Mouse (Mus musculus): Measurements from ENCODE around the gene Pkd1l1. TPM values are rescaled to one million over a fixed set of nuclear protein-coding genes. Genes with fewer than 3 reads are reported as not detected.

The Pkd1l1 gene
- polyA plus RNA-seq, 1 experiment from 2014 or later, result 0.02 TPM

- no peak overlapping the region for H3K9ac ChIP-seq (replicated peaks; ENCODE audit: low read depth)
- no peaks in the 10 kb centered on the region for H3K9me3 ChIP-seq (ENCODE audit: low read length)
- no peaks in the 10 kb centered on the region for H3K36me3 ChIP-seq (ENCODE audit: insufficient read depth, low read length)
- H3K4me2 ChIP-seq (replicated peaks; ENCODE audit: low read depth, low read length), result no peak overlapping the region
- ATAC-seq, result peak; percentile 47
- no peak overlapping the region for H3K4me3 ChIP-seq (ENCODE audit: low read depth, low read length)
- H3K4me1 ChIP-seq (ENCODE audit: insufficient read depth, low read depth, low read length), result no peaks in the 10 kb centered on the region
- DNase-seq (ENCODE audit: low spot score), result peak; percentile 18
- no peak for TF ChIP-seq CTCF (IDR thresholded peaks at IDR 0.05)
- TF ChIP-seq EP300 (IDR thresholded peaks at IDR 0.05), result no peak
- no peak overlapping the region for H3K27ac ChIP-seq (ENCODE audit: low read length)
- H3K27me3 ChIP-seq (replicated peaks; ENCODE audit: insufficient read depth, low read length), result no peaks in the 10 kb centered on the region
- 38% methylated on average over 4 of the region's 4 CpGs for WGBS
These were observed 138.9 kb downstream of the Pkd1l1 start for GRCm38 (mm10) chr11:8834121-8834520.

- no peaks in the 10 kb centered on the region for H3K36me3 ChIP-seq (ENCODE audit: insufficient read depth, low read length)
- ATAC-seq (no peak), DNase-seq (ENCODE audit: low spot score) (no peak)
These were observed 142.5 kb downstream of the Pkd1l1 start for GRCm38 (mm10) chr11:8830551-8830950.

GRCm38 (mm10) chr11:8829561-8829960 lies 143.5 kb downstream of the Pkd1l1 start:
- H3K27ac ChIP-seq (ENCODE audit: low read length), result 0 out of 2 replicates have a peak overlapping the region, but pooled peaks have one; percentile 43
- H3K4me1 ChIP-seq (ENCODE audit: insufficient read depth, low read depth, low read length), result no peaks in the 10 kb centered on the region
- H3K4me3 ChIP-seq (ENCODE audit: low read depth, low read length), result no peak overlapping the region
- H3K27me3 ChIP-seq (replicated peaks; ENCODE audit: insufficient read depth, low read length), result no peaks in the 10 kb centered on the region
- no peak overlapping the region for H3K4me2 ChIP-seq (replicated peaks; ENCODE audit: low read depth, low read length)
- H3K36me3 ChIP-seq (ENCODE audit: insufficient read depth, low read length), result no peaks in the 10 kb centered on the region
- H3K9ac ChIP-seq (replicated peaks; ENCODE audit: low read depth), result no peak overlapping the region
- 100% methylated on average over 3 of the region's 3 CpGs for WGBS
- no peak for ATAC-seq
- TF ChIP-seq EP300 (IDR thresholded peaks at IDR 0.05) (no peak), CTCF (IDR thresholded peaks at IDR 0.05) (no peak)
- H3K9me3 ChIP-seq (ENCODE audit: low read length), result no peaks in the 10 kb centered on the region
- DNase-seq (ENCODE audit: low spot score), result no peak

More at GRCm38 (mm10) chr11:8830551-8830950, 142.5 kb downstream of the Pkd1l1 start:
- H3K4me2 ChIP-seq (replicated peaks; ENCODE audit: low read depth, low read length), result no peak overlapping the region
- no peak overlapping the region for H3K4me3 ChIP-seq (ENCODE audit: low read depth, low read length)
- no peaks in the 10 kb centered on the region for H3K9me3 ChIP-seq (ENCODE audit: low read length)
- TF ChIP-seq EP300 (IDR thresholded peaks at IDR 0.05) (no peak), CTCF (IDR thresholded peaks at IDR 0.05) (no peak)
- H3K9ac ChIP-seq (replicated peaks; ENCODE audit: low read depth), result no peak overlapping the region
- H3K27me3 ChIP-seq (replicated peaks; ENCODE audit: insufficient read depth, low read length), result no peaks in the 10 kb centered on the region
- H3K4me1 ChIP-seq (ENCODE audit: insufficient read depth, low read depth, low read length), result no peaks in the 10 kb centered on the region
- 49% methylated on average over 4 of the region's 4 CpGs for WGBS
- H3K27ac ChIP-seq (ENCODE audit: low read length), result no peak overlapping the region

DNA sequence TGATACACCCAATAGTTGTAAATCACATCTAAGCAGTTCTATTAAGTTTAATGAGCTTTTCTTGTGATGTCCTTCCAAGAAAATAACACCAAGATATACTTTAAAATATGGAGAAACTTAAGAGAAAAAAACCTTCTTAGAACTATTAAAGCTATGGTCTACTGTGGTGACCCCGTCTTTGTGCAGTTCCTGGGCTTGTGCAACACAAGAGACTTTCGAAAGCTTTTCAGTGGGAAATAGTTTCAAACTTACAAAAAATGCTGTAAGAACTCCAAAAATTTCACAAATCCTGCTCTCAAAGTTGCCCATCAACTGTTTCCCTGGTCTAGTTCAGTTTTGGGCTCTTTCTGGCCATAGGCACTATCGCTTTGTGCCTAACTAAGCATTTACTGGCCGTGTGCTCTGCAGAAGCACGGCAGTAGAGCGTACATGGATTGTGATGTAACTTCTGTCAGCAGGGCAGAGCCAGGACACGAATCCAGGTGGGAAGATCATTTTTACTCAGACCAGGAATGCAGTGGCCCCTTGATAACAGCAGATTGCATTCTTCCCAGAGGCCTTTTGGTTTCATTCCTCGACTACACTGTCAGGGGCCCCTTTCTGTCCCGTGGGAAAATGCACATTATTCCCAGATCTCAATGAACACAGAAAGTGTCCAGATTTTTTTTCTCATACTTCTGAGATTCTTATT lies 144.1 kb downstream of the Pkd1l1 start:
- H3K27ac ChIP-seq (ENCODE audit: low read length), result peak overlapping the region; percentile 43
- peak; percentile 73 for DNase-seq (ENCODE audit: low spot score)
- H3K9ac ChIP-seq (replicated peaks; ENCODE audit: low read depth), result no peak overlapping the region
- 42% methylated on average over 9 of the region's 9 CpGs for WGBS
- H3K4me2 ChIP-seq (replicated peaks; ENCODE audit: low read depth, low read length), result no peak overlapping the region
- no peaks in the 10 kb centered on the region for H3K36me3 ChIP-seq (ENCODE audit: insufficient read depth, low read length)
- no peak for TF ChIP-seq CTCF (IDR thresholded peaks at IDR 0.05)
- TF ChIP-seq EP300 (IDR thresholded peaks at IDR 0.05), result peak; percentile 38; the same call in 1 of the 2 replicates
- no peak for ATAC-seq
- no peak overlapping the region for H3K4me3 ChIP-seq (ENCODE audit: low read depth, low read length)
- H3K4me1 ChIP-seq (ENCODE audit: insufficient read depth, low read depth, low read length), result no peaks in the 10 kb centered on the region
- no peaks in the 10 kb centered on the region for H3K27me3 ChIP-seq (replicated peaks; ENCODE audit: insufficient read depth, low read length)
- no peaks in the 10 kb centered on the region for H3K9me3 ChIP-seq (ENCODE audit: low read length)

- WGBS, result 81% methylated on average over 5 of the region's 5 CpGs
- ATAC-seq, result no peak
These were observed 146.5 kb downstream of the Pkd1l1 start for GRCm38 (mm10) chr11:8826609-8827008.

GRCm38 (mm10) chr11:8826046-8826445 lies 147.0 kb downstream of the Pkd1l1 start:
- H3K9ac ChIP-seq (replicated peaks; ENCODE audit: low read depth), result no peak overlapping the region
- H3K36me3 ChIP-seq (ENCODE audit: insufficient read depth, low read length), result no peaks in the 10 kb centered on the region
- no peak for TF ChIP-seq CTCF (IDR thresholded peaks at IDR 0.05)
- no peak for TF ChIP-seq EP300 (IDR thresholded peaks at IDR 0.05)
- peak overlapping the region; percentile 71 for H3K27ac ChIP-seq (ENCODE audit: low read length)
- ATAC-seq (peak; percentile 72; the same call in 1 of the 2 replicates), DNase-seq (ENCODE audit: low spot score) (no peak)
- no peaks in the 10 kb centered on the region for H3K4me1 ChIP-seq (ENCODE audit: insufficient read depth, low read depth, low read length)
- no peak overlapping the region for H3K4me3 ChIP-seq (ENCODE audit: low read depth, low read length)
- no peaks in the 10 kb centered on the region for H3K9me3 ChIP-seq (ENCODE audit: low read length)
- no peaks in the 10 kb centered on the region for H3K27me3 ChIP-seq (replicated peaks; ENCODE audit: insufficient read depth, low read length)
- no peak overlapping the region for H3K4me2 ChIP-seq (replicated peaks; ENCODE audit: low read depth, low read length)
- 31% methylated on average over 3 of the region's 3 CpGs for WGBS

More at GRCm38 (mm10) chr11:8826609-8827008, 146.5 kb downstream of the Pkd1l1 start:
- no peaks in the 10 kb centered on the region for H3K9me3 ChIP-seq (ENCODE audit: low read length)
- TF ChIP-seq CTCF (IDR thresholded peaks at IDR 0.05) (no peak), EP300 (IDR thresholded peaks at IDR 0.05) (no peak)
- no peak overlapping the region for H3K4me2 ChIP-seq (replicated peaks; ENCODE audit: low read depth, low read length)
- peak overlapping the region; percentile 71 for H3K27ac ChIP-seq (ENCODE audit: low read length)
- H3K9ac ChIP-seq (replicated peaks; ENCODE audit: low read depth), result no peak overlapping the region
- DNase-seq (ENCODE audit: low spot score), result peak; percentile 34
- H3K36me3 ChIP-seq (ENCODE audit: insufficient read depth, low read length), result no peaks in the 10 kb centered on the region
- H3K4me3 ChIP-seq (ENCODE audit: low read depth, low read length), result no peak overlapping the region
- no peaks in the 10 kb centered on the region for H3K4me1 ChIP-seq (ENCODE audit: insufficient read depth, low read depth, low read length)
- H3K27me3 ChIP-seq (replicated peaks; ENCODE audit: insufficient read depth, low read length), result no peaks in the 10 kb centered on the region

Data from lung, postnatal 0 days (tissue).